Mouse (Mus musculus): Measurements from ENCODE around the gene Chid1. TPM values are rescaled to one million over a fixed set of nuclear protein-coding genes. Genes with fewer than 3 reads are reported as not detected.
A peak's percentile ranks its signal among the peaks of the same experiment; 100 is the strongest.

Chid1 gene
- polyA plus RNA-seq, 1 experiment from 2014 or later, result 34.7 TPM

GRCm38 (mm10) chr7:141497600-141497999, 42.1 kb downstream of the Chid1 start:
- Histone ChIP-seq H3K4me2 (replicated peaks) (no peak overlapping the region), H3K27me3 (no peaks in the 10 kb centered on the region), H3K4me1 (no peaks in the 10 kb centered on the region), H3K27ac (no peak overlapping the region), H3K9me3 (no peaks in the 10 kb centered on the region), H3K4me3 (no peak overlapping the region), H3K36me3 (peaks cover 33% of the 10 kb centered on the region), H3K9ac (no peak overlapping the region)
- 91% methylated on average over 3 of the region's 3 CpGs for WGBS
- ATAC-seq (ENCODE audit: insufficient number of reproducible peaks, insufficient read depth, low FRiP score, low TSS enrichment), result no peak

- no peak overlapping the region for H3K4me3 ChIP-seq
- no peaks in the 10 kb centered on the region for H3K9me3 ChIP-seq
- no peaks in the 10 kb centered on the region for H3K27me3 ChIP-seq
- H3K9ac ChIP-seq, result no peak overlapping the region
- ATAC-seq (ENCODE audit: insufficient number of reproducible peaks, insufficient read depth, low FRiP score, low TSS enrichment), result no peak
- peaks cover 46% of the 10 kb centered on the region for H3K36me3 ChIP-seq
- H3K4me2 ChIP-seq (replicated peaks), result no peak overlapping the region
- H3K4me1 ChIP-seq, result no peaks in the 10 kb centered on the region
- WGBS, result 90% methylated on average over 4 of the region's 4 CpGs
- H3K27ac ChIP-seq, result no peak overlapping the region
These were observed 43.7 kb downstream of the Chid1 start for GRCm38 (mm10) chr7:141495940-141496339.

- 85% methylated on average over 2 of the region's 2 CpGs for WGBS
- H3K9ac ChIP-seq, result no peak overlapping the region
- H3K36me3 ChIP-seq, result peaks cover 46% of the 10 kb centered on the region
- H3K4me2 ChIP-seq (replicated peaks), result no peak overlapping the region
- H3K4me3 ChIP-seq, result no peak overlapping the region
- H3K9me3 ChIP-seq, result no peaks in the 10 kb centered on the region
- H3K27me3 ChIP-seq, result no peaks in the 10 kb centered on the region
- no peaks in the 10 kb centered on the region for H3K4me1 ChIP-seq
- no peak overlapping the region for H3K27ac ChIP-seq
- no peak for ATAC-seq (ENCODE audit: insufficient number of reproducible peaks, insufficient read depth, low FRiP score, low TSS enrichment)
These were observed 44.3 kb downstream of the Chid1 start for GRCm38 (mm10) chr7:141495379-141495778.

- H3K4me3 ChIP-seq, result no peak overlapping the region
- H3K9me3 ChIP-seq, result no peaks in the 10 kb centered on the region
- H3K36me3 ChIP-seq, result peaks cover 36% of the 10 kb centered on the region
- H3K4me1 ChIP-seq, result no peaks in the 10 kb centered on the region
- H3K27me3 ChIP-seq, result no peaks in the 10 kb centered on the region
- H3K27ac ChIP-seq, result no peak overlapping the region
- no peak for ATAC-seq (ENCODE audit: insufficient number of reproducible peaks, insufficient read depth, low FRiP score, low TSS enrichment)
- WGBS, result 84% methylated on average over 1 of the region's 1 CpGs
- H3K9ac ChIP-seq, result no peak overlapping the region
- H3K4me2 ChIP-seq (replicated peaks), result no peak overlapping the region
These were observed 45.9 kb downstream of the Chid1 start for GRCm38 (mm10) chr7:141493729-141494128.

- Histone ChIP-seq H3K27ac (no peak overlapping the region), H3K27me3 (no peaks in the 10 kb centered on the region), H3K9me3 (no peaks in the 10 kb centered on the region), H3K4me2 (replicated peaks) (no peak overlapping the region), H3K9ac (no peak overlapping the region), H3K36me3 (peaks cover 36% of the 10 kb centered on the region), H3K4me1 (no peaks in the 10 kb centered on the region), H3K4me3 (no peak overlapping the region)
- no peak for ATAC-seq (ENCODE audit: insufficient number of reproducible peaks, insufficient read depth, low FRiP score, low TSS enrichment)
- WGBS, result 88% methylated on average over 5 of the region's 5 CpGs
These were observed 46.9 kb downstream of the Chid1 start for GRCm38 (mm10) chr7:141492738-141493137.

- Histone ChIP-seq H3K4me2 (replicated peaks) (no peak overlapping the region), H3K9ac (no peak overlapping the region), H3K9me3 (no peaks in the 10 kb centered on the region), H3K4me3 (no peak overlapping the region), H3K4me1 (no peaks in the 10 kb centered on the region), H3K36me3 (peaks cover 30% of the 10 kb centered on the region), H3K27me3 (no peaks in the 10 kb centered on the region), H3K27ac (no peak overlapping the region)
- 81% methylated on average over 2 of the region's 2 CpGs for WGBS
- ATAC-seq (ENCODE audit: insufficient number of reproducible peaks, insufficient read depth, low FRiP score, low TSS enrichment), result no peak
These were observed 48.5 kb downstream of the Chid1 start for GRCm38 (mm10) chr7:141491151-141491550.

GRCm38 (mm10) chr7:141487141-141487540, 52.5 kb downstream of the Chid1 start:
- no peak overlapping the region for H3K27ac ChIP-seq
- H3K9ac ChIP-seq, result no peak overlapping the region
- H3K4me3 ChIP-seq, result no peak overlapping the region
- peaks cover 11% of the 10 kb centered on the region for H3K4me1 ChIP-seq
- H3K4me2 ChIP-seq (replicated peaks), result no peak overlapping the region
- ATAC-seq (ENCODE audit: insufficient number of reproducible peaks, insufficient read depth, low FRiP score, low TSS enrichment), result no peak
- peaks cover 17% of the 10 kb centered on the region for H3K27me3 ChIP-seq
- peaks cover 8% of the 10 kb centered on the region for H3K36me3 ChIP-seq
- 75% methylated on average over 7 of the region's 7 CpGs for WGBS
- H3K9me3 ChIP-seq, result no peaks in the 10 kb centered on the region

- WGBS, result 92% methylated on average over 1 of the region's 1 CpGs
- Histone ChIP-seq H3K27me3 (peaks cover 23% of the 10 kb centered on the region), H3K4me2 (replicated peaks) (no peak overlapping the region), H3K36me3 (no peaks in the 10 kb centered on the region), H3K4me1 (peaks cover 20% of the 10 kb centered on the region), H3K9me3 (no peaks in the 10 kb centered on the region), H3K27ac (no peak overlapping the region), H3K9ac (no peak overlapping the region), H3K4me3 (no peak overlapping the region)
- no peak for ATAC-seq (ENCODE audit: insufficient number of reproducible peaks, insufficient read depth, low FRiP score, low TSS enrichment)
These were observed 53.4 kb downstream of the Chid1 start for GRCm38 (mm10) chr7:141486239-141486638.

GRCm38 (mm10) chr7:141485606-141486005, 54.1 kb downstream of the Chid1 start:
- no peak for ATAC-seq (ENCODE audit: insufficient number of reproducible peaks, insufficient read depth, low FRiP score, low TSS enrichment)
- Histone ChIP-seq H3K36me3 (no peaks in the 10 kb centered on the region), H3K27me3 (peaks cover 26% of the 10 kb centered on the region), H3K27ac (no peak overlapping the region), H3K9ac (no peak overlapping the region), H3K9me3 (no peaks in the 10 kb centered on the region), H3K4me1 (peaks cover 27% of the 10 kb centered on the region), H3K4me3 (no peak overlapping the region), H3K4me2 (replicated peaks) (no peak overlapping the region)
- WGBS, result 88% methylated on average over 2 of the region's 2 CpGs

- H3K4me2 ChIP-seq (replicated peaks), result no peak overlapping the region
- H3K4me1 ChIP-seq, result peaks cover 27% of the 10 kb centered on the region
- ATAC-seq (ENCODE audit: insufficient number of reproducible peaks, insufficient read depth, low FRiP score, low TSS enrichment), result no peak
- H3K27ac ChIP-seq, result no peak overlapping the region
- no peak overlapping the region for H3K9ac ChIP-seq
- 73% methylated on average over 2 of the region's 2 CpGs for WGBS
- no peak overlapping the region for H3K4me3 ChIP-seq
- H3K27me3 ChIP-seq, result peaks cover 26% of the 10 kb centered on the region
- no peaks in the 10 kb centered on the region for H3K9me3 ChIP-seq
- no peaks in the 10 kb centered on the region for H3K36me3 ChIP-seq
These were observed 54.5 kb downstream of the Chid1 start for GRCm38 (mm10) chr7:141485186-141485585.

- H3K27ac ChIP-seq, result no peak overlapping the region
- peaks cover 27% of the 10 kb centered on the region for H3K4me1 ChIP-seq
- H3K9ac ChIP-seq, result no peak overlapping the region
- no peak overlapping the region for H3K4me3 ChIP-seq
- H3K9me3 ChIP-seq, result no peaks in the 10 kb centered on the region
- H3K36me3 ChIP-seq, result no peaks in the 10 kb centered on the region
- 70% methylated on average over 5 of the region's 5 CpGs for WGBS
- H3K27me3 ChIP-seq, result peaks cover 26% of the 10 kb centered on the region
- ATAC-seq (ENCODE audit: insufficient number of reproducible peaks, insufficient read depth, low FRiP score, low TSS enrichment), result no peak
- H3K4me2 ChIP-seq (replicated peaks), result no peak overlapping the region
These were observed 55.2 kb downstream of the Chid1 start for GRCm38 (mm10) chr7:141484186-141485120.

- no peak for ATAC-seq (ENCODE audit: insufficient number of reproducible peaks, insufficient read depth, low FRiP score, low TSS enrichment)
- Histone ChIP-seq H3K4me1 (peaks cover 30% of the 10 kb centered on the region), H3K4me3 (no peak overlapping the region)
These were observed 56.5 kb downstream of the Chid1 start for GRCm38 (mm10) chr7:141483114-141483653.

More at GRCm38 (mm10) chr7:141483114-141483653, 56.5 kb downstream of the Chid1 start:
- H3K4me2 ChIP-seq (replicated peaks), result peak overlapping the region; percentile 98
- H3K27ac ChIP-seq, result no peak overlapping the region
- peaks cover 26% of the 10 kb centered on the region for H3K27me3 ChIP-seq
- no peaks in the 10 kb centered on the region for H3K36me3 ChIP-seq
- H3K9me3 ChIP-seq, result no peaks in the 10 kb centered on the region
- WGBS, result 79% methylated on average over 6 of the region's 6 CpGs
- no peak overlapping the region for H3K9ac ChIP-seq
